Mouse (Mus musculus) limb, embryonic 11.5 days (tissue): ENCODE measurements around the gene Rpusd4. TPM values are rescaled to one million over a fixed set of nuclear protein-coding genes. Genes with fewer than 3 reads are reported as not detected.
A peak's percentile ranks its signal among the peaks of the same experiment; 100 is the strongest.

Experiments
- ATAC-seq: fragments of 200-750 bp; cut with Nextera tagmentation; 2 replicates; pipeline ENCODE4 v1.8.0; 2017; ENCODE audit warnings: low read depth; ENCODE audit not compliant: insufficient number of reproducible peaks, low FRiP score, low TSS enrichment
- DNase-seq: peaks from one replicate; pipeline ENCODE4 v3.0.0-alpha.2; 2015; ENCODE audit warnings: low spot score
- H3K27ac ChIP-seq: fragments of 300-500 bp; sonication (generic); replicated peaks from 2 replicates; pipeline ENCODE4 v1.5.1; 2014; ENCODE audit warnings: low read depth, mild to moderate bottlenecking, low read length
- H3K27me3 ChIP-seq: fragments of 300-500 bp; sonication (generic); 2 replicates; pipeline ENCODE4 v1.6.1; 2014; ENCODE audit warnings: mild to moderate bottlenecking, low read length, mixed read lengths; ENCODE audit not compliant: control insufficient read depth, insufficient read depth
- H3K36me3 ChIP-seq: fragments of 300-500 bp; sonication (generic); 2 replicates; pipeline ENCODE4 v1.6.1; 2014; ENCODE audit warnings: mild to moderate bottlenecking, low read length, moderate library complexity, mixed read lengths; ENCODE audit not compliant: control insufficient read depth, insufficient read depth
- H3K4me1 ChIP-seq: fragments of 300-500 bp; sonication (generic); 2 replicates; pipeline ENCODE4 v1.6.1; 2014; ENCODE audit warnings: low read length, mixed read lengths; ENCODE audit not compliant: control insufficient read depth, insufficient read depth
- H3K4me2 ChIP-seq: fragments of 300-500 bp; sonication (generic); 2 replicates; pipeline ENCODE4 v1.6.1; 2014; ENCODE audit warnings: low read depth, mild to moderate bottlenecking, moderate library complexity; ENCODE audit not compliant: severe bottlenecking
- H3K4me3 ChIP-seq: fragments of 300-500 bp; sonication (generic); 2 replicates; pipeline ENCODE4 v1.5.1; 2014; ENCODE audit warnings: low read depth, low read length
- H3K9ac ChIP-seq: fragments of 300-500 bp; sonication (generic); 2 replicates; pipeline ENCODE4 v1.6.1; 2014; ENCODE audit warnings: mild to moderate bottlenecking, low read length
- H3K9me3 ChIP-seq: fragments of 300-500 bp; sonication (generic); 2 replicates; pipeline ENCODE4 v1.6.1; 2016; ENCODE audit warnings: low read length; ENCODE audit not compliant: control insufficient read depth
- WGBS: fragments of 180-500 bp; shearing (Covaris S2); extraction: QIAGEN DNeasy Blood & Tissue Kit; methylation state at CpG from one replicate; pipeline ENCODE4 v1.1.7; 2014; 5-methylcytosine and 5-hydroxymethylcytosine counted together
- polyA plus RNA-seq: library from polyadenylated mRNA; unstranded; fragments of >200 nt; fragmentation: Nextera tagmentation; extraction: Ambion mirVana; gene quantifications from 2 replicates; pipeline ENCODE4 v1.2.1, GENCODE M21; 2014

Gene Rpusd4
- 37.4 and 38.5 TPM in 2 replicates for polyA plus RNA-seq

DNA sequence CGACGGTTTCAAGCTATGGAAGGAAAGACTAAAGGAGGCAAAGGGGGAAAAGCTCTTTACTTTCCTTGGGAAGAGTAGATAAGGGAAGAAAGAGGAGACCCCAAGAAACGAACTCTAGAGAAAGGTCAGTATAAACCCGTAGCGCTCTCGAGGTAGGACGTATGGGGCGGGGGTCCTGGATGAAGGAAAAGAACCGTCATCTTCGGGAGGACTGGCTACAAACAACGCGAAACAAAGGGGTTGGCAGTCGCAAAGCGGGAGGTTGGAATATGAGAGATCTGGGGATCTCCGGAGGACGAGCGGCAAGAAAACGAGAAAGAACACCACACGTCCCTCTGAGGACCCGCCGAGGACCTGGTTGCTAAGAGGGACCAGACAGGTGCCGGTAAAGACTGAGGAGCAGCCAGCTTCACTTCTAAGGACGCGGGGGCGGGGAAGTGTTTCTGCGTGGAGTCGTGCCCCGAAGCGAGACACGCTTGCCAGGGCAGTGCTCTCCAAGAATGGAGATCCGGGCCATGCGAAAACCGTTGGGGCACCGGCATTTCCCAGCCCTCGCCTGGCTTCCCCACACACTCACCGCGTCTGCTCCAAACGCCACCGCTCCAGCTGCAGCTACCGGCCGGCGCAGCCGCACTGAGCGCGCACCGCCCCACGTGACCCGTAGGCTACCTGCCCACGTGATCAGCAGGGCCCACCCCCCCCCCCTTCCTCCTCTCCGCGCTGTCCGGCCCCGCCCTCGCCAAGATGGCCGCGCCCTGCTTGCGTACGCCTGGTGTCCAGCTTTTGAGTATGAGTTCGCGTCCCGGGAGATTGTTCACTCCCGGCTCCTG, at the start of gene Rpusd4, which contains the start of gene Fam118b:
Gene Rpusd4 (plus strand): TSS at position 720 of the 830 bp plus-strand sequence.
Gene Fam118b (minus strand): TSS at position 660 of the 830 bp plus-strand sequence.
- 1% methylated on average over 62 of the region's 62 CpGs for WGBS
- H3K4me3 ChIP-seq: peak within 1 kb of the TSS; percentile 71
- ATAC-seq: peak; percentile 94
- no peaks in the 10 kb centered on the region for H3K9me3 ChIP-seq
- peak; percentile 92 for DNase-seq
- peak within 1 kb of the TSS; percentile 75 for H3K9ac ChIP-seq
- H3K36me3 ChIP-seq: no peaks in the 10 kb centered on the region
- peaks cover 14% of the 10 kb centered on the region; the same call in 1 of the 2 replicates for H3K4me1 ChIP-seq
- H3K27ac ChIP-seq: no peak within 1 kb of the TSS
- H3K27me3 ChIP-seq: no peaks in the 10 kb centered on the region
- peak within 1 kb of the TSS; percentile 80 for H3K4me2 ChIP-seq

DNA sequence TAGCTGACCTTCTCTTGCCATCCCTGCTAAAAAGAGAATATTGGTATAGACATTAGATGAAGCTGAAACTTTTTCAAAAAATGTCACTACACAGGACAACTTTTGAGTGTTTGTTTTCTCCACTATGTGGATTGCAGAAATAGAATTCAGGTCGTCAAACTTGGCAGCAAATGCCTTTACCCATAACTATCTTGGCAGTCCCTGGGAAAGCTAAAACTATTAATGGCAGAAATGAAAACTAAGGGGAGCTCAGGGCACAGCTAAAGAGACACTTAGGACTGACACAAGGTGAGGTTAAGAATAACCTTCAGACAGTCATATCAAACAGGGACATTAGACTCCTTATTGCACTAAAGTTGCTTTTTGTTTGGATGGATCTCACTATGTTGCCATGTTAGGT, 49.7 kb upstream of the Rpusd4 start:
- no peak overlapping the region for H3K9ac ChIP-seq
- WGBS: 84% methylated on average over 1 of the region's 1 CpGs
- no peaks in the 10 kb centered on the region for H3K9me3 ChIP-seq
- no peak overlapping the region for H3K27ac ChIP-seq
- H3K4me1 ChIP-seq: no peaks in the 10 kb centered on the region
- H3K27me3 ChIP-seq: no peaks in the 10 kb centered on the region
- no peak overlapping the region for H3K4me2 ChIP-seq
- ATAC-seq: no peak
- H3K4me3 ChIP-seq: no peak overlapping the region
- peaks cover 28% of the 10 kb centered on the region for H3K36me3 ChIP-seq
- no peak for DNase-seq

DNA sequence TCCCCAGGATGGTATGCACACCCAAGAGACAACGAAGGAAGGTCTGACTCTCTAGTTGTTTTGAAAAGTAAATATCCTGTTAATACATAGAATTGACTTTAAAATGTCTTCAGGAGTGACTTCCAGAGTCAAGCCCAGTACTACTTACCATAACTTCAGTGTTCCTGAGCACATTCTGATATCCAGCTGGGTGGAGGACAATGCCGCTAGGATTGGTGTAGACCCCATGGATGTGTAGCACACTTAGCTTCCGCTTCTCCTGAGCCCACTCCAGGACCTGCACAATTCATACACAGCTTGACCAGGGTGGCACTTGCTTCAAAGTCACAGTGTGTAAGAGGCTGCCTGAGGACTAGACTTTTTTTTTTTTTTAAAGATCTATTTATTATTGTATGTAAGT, 44.2 kb upstream of the Rpusd4 start:
- Histone ChIP-seq H3K4me1 (no peaks in the 10 kb centered on the region), H3K4me3 (no peak overlapping the region), H3K27me3 (no peaks in the 10 kb centered on the region), H3K36me3 (peaks cover 2% of the 10 kb centered on the region; the same call in 1 of the 2 replicates), H3K9ac (no peak overlapping the region), H3K9me3 (no peaks in the 10 kb centered on the region), H3K4me2 (no peak overlapping the region), H3K27ac (no peak overlapping the region)
- ATAC-seq: no peak
- DNase-seq: no peak
- 96% methylated on average over 3 of the region's 3 CpGs for WGBS

DNA sequence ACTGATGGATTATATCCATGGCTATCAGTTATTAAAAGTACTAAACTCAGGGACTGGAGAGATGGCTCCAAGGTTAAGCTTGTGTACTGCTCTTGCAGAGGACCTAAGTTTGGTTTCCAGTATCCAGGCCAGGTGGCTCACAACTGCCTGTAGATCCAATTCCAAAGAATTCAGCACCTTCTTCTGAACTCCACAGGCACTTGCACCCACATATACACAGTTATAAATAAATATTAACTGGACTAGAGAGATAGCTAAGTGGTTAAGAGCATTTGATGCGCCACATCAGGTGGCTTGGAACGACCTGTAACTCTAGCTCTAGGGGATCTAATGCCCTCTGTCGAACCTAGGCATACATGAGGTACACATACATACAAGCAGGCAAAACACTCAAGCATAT, 39.0 kb upstream of the Rpusd4 start:
- no peak for ATAC-seq
- no peak for DNase-seq
- Histone ChIP-seq H3K36me3 (no peaks in the 10 kb centered on the region; the same call in 1 of the 2 replicates), H3K9ac (no peak overlapping the region), H3K9me3 (no peaks in the 10 kb centered on the region), H3K4me1 (no peaks in the 10 kb centered on the region), H3K4me3 (no peak overlapping the region), H3K4me2 (no peak overlapping the region), H3K27me3 (no peaks in the 10 kb centered on the region), H3K27ac (no peak overlapping the region)
- WGBS: 86% methylated on average over 3 of the region's 3 CpGs

DNA sequence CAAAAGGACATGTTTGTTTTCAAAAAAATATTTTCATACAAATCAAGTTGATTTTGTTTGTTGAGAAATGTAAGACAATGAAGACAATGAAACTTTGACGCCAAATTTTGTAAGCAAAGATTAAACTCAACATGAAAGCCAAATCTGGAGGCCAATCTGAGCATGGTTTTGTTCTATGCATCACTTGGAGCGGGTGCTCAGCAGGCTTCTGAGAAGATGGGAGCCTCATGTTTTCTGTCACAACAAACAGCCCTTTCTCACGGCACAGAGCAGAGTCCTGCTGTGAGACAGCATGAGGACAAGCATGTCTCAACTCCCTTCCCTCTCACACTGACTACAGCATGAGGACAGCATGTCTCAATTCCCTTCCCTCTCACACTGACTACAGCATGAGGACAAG, 31.7 kb upstream of the Rpusd4 start:
- H3K9me3 ChIP-seq: no peaks in the 10 kb centered on the region
- DNase-seq (no peak), ATAC-seq (no peak)
- 69% methylated on average over 3 of the region's 3 CpGs for WGBS
- no peaks in the 10 kb centered on the region for H3K4me1 ChIP-seq
- H3K27me3 ChIP-seq: no peaks in the 10 kb centered on the region
- no peak overlapping the region for H3K9ac ChIP-seq
- no peak overlapping the region for H3K27ac ChIP-seq
- no peak overlapping the region for H3K4me3 ChIP-seq
- H3K4me2 ChIP-seq: no peak overlapping the region
- no peaks in the 10 kb centered on the region; the same call in 1 of the 2 replicates for H3K36me3 ChIP-seq

DNA sequence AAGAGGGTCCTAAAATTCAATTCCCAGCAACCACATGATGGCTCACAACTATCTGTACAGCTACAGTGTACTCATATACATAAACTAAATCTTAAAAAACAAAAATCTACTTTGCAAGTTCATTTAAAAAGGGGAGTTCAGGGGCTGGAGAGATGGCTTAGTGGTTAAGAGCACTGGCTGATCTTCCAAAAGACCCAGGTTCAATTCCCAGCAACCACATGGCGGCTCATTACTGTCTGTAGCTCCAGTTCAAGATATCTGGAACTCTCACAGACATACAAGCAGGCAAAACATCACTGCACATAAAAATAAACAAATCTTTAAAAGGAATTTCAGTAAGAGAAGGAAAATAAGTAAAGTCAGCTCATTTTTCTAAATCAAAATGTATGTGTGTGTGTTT, 29.3 kb upstream of the Rpusd4 start:
- no peak for ATAC-seq
- H3K4me1 ChIP-seq: no peaks in the 10 kb centered on the region
- no peak overlapping the region for H3K4me2 ChIP-seq
- WGBS: 91% methylated on average over 1 of the region's 1 CpGs
- no peak for DNase-seq
- H3K36me3 ChIP-seq: no peaks in the 10 kb centered on the region
- H3K9ac ChIP-seq: no peak overlapping the region
- no peaks in the 10 kb centered on the region for H3K9me3 ChIP-seq
- H3K4me3 ChIP-seq: no peak overlapping the region
- no peaks in the 10 kb centered on the region for H3K27me3 ChIP-seq
- no peak overlapping the region for H3K27ac ChIP-seq

DNA sequence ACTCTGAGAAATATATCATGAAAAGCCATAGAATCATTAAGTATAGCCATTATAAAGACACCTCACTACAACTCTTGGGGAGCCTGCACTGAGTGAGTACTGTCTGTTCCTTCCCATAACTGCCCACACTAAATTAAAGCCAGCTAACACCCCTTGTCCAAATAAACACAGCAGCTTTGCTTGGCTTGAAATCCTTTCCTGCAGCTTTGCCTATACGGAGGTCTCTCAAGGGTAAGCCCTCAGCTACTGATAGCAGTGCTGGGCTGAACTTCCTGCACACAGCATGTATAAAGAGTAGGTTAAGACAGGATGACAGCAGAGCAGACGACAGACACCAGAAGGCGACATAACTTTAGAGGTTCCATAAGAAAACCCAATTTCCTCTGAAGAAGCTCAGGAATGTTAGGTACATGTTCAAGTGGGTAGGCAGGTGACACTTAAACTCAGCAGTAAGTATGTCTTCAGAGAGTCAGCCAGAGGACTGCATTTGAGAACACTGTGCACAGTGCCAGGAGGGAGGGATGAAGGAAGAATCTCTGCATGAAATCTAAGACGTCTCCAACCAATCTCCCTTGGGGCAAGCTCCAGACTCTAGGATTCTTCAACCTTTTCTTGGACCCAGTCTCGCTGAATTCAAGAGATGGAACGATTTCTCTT, 28.6 kb upstream of the Rpusd4 start:
- Histone ChIP-seq H3K4me1 (no peaks in the 10 kb centered on the region), H3K4me3 (no peak overlapping the region), H3K9me3 (no peaks in the 10 kb centered on the region), H3K9ac (no peak overlapping the region), H3K27ac (no peak overlapping the region), H3K36me3 (no peaks in the 10 kb centered on the region), H3K27me3 (no peaks in the 10 kb centered on the region), H3K4me2 (no peak overlapping the region)
- 73% methylated on average over 6 of the region's 6 CpGs for WGBS
- ATAC-seq: no peak
- DNase-seq: no peak

DNA sequence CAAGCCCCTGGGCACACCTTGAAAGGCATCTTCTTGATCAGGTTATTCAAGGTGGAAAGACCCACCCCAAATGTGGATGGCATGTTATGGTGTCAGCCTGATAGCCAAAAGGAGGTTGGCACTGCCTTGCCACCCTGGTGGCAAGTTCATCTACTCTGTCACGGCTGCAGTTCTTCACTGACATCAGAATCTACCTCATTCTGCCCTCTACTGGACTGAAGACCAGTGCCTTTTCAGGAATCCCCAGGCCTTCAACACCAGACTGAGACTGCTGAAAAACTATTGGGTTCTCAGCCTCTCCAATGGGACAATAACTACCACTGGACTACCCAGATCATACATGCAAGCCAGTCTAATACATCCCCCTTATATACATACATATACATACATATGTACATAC, 27.9 kb upstream of the Rpusd4 start:
- no peaks in the 10 kb centered on the region for H3K36me3 ChIP-seq
- no peaks in the 10 kb centered on the region for H3K9me3 ChIP-seq
- no peak overlapping the region for H3K9ac ChIP-seq
- DNase-seq: no peak
- H3K27ac ChIP-seq: no peak overlapping the region
- H3K4me3 ChIP-seq: no peak overlapping the region
- no peaks in the 10 kb centered on the region for H3K27me3 ChIP-seq
- no peaks in the 10 kb centered on the region for H3K4me1 ChIP-seq
- 74% methylated on average over 1 of the region's 1 CpGs for WGBS
- no peak for ATAC-seq
- H3K4me2 ChIP-seq: no peak overlapping the region
